Mouse (Mus musculus) ovary, postnatal 14 days (tissue): Measurements from ENCODE around the gene Mrfap1.

Experiments used
- DNase-seq: peaks from one replicate; pipeline ENCODE4 v3.0.0; 2022; ENCODE audit warnings: low spot score

Mrfap1 gene

DNA sequence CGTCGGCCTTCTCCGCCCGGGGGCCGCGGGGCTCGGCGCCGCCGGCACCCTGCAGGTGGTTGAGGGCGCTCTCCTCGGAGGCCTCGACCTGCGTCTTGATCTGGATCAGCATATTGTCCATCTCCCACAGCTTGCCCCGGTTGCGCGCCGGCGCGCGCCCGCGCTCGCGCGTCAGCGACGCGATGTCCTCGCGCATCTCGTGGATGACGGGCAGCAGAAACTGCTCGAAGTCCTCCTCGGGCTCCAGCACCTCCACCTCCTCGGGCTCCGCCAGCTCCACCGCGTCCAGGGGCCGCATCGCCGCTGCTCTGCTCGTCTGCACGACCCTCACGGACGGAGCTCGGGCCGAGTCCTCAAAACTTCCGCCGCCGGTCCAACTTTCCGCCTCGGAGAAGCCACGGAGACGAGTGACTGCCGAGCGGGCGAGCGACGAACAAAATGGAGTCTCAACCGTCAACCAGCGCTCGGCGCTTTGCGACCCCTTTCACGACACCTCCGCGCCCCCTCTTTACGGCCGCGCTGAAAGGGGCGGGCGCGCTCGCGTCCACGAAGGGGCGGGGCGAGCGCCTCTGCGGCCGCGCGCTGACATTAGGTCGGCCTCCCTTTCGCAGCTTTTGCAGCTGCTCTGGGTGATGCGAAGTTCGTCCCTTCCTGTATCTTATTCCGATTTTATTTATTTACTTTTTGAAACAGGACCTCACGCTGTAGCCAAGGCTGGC, at the start of gene Mrfap1:
TSS of gene Mrfap1 (minus strand) at position 477 of the 719 bp plus-strand sequence.
- DNase-seq = peak; percentile 90

DNA sequence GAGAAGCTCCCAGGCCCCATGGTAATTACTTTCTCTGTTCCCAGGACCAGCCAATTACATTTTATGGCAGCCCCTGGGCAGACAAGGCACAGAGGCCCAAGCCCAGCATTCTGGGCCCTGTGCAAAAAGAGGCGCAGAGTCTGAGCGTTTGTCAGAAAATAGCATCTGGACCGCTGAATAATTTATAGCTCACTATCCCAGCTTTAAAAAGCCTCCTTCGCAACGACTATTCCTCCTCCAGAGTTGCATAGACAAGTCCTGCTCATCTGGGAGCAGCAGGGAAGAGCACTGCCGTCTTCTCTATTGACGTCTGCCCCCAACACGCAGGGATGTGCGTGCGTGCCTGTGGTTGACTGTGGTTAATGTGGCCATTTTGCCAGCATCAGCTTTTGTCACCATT, 47.9 kb upstream of the Mrfap1 start:
- DNase-seq = no peak

DNA sequence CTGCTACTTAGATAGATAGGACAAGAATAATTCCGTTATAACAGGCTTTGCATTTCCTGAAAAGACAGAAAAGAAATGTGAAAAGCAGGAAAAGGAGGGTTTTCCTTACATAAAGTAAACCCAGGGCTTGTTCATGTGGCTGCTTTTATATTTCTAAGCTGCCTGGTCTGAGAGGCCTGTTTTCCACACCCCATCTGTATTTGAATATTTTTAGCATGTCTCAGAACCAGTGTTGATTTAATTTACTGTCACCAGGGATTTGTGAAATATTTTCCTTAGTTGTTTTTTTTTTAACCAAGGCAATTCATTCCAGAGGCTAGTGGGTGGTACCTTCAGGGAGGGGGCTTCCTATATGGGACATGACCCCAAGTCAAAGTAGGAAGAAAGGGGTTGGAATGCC, 45.1 kb upstream of the Mrfap1 start:
- no peak for DNase-seq

DNA sequence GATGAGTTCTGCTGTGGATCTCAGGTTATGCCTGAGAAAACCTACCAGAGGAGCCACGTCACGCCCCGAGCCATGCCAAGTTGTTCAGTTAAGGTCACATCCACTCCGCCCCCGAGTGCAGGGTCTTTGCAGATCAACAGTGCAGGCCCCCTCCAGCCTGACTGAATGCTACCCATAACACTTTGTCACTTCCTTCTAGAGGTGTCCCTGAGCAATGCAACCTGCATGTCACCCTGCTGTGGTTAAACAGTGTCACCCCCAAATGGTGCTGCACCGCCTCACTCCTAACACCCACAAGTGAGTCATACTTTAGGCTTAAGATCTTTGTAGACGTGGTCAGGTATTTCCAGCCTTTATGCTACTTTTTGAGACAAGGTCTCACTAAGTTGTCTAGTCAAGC, 43.5 kb upstream of the Mrfap1 start:
- no peak for DNase-seq

DNA sequence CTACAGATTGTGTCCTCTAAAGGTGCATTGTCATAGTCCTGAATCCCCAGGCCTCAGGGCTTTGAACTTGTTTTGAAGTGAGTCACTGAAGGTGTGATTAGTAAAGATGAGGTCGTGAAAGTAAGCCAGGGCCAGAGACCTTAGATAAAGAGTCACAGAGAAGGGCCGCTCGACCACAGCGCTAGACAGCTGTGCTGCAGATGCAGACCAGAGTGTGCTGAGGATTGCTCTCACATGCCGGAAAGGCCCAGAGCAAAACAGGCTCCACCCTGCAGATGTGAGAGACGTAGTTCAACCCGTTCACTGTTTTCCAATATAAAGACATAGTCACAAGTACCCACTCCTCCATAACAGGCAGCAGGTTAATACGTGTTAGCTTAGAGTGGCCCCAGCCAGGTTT, 43.0 kb upstream of the Mrfap1 start:
- DNase-seq = no peak

DNA sequence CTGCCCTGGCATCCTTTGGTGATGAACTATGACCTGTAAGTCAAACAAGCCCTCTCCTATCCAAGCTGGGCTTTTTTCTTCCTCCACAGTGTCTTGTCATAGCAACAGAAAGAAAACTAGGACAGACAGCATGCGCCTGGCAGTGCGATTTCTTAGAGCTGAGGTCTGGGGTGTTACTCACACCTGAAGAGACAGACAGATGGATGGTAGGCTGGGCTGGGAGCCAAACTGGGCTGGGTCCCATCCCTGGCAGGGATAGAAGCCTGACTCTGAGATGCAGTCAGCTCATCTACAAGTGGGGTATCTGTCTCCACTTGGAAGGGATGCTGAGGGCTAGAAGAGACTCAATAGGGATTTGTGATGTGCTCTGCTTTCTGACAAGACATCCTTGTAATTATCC, 42.5 kb upstream of the Mrfap1 start:
- no peak for DNase-seq

DNA sequence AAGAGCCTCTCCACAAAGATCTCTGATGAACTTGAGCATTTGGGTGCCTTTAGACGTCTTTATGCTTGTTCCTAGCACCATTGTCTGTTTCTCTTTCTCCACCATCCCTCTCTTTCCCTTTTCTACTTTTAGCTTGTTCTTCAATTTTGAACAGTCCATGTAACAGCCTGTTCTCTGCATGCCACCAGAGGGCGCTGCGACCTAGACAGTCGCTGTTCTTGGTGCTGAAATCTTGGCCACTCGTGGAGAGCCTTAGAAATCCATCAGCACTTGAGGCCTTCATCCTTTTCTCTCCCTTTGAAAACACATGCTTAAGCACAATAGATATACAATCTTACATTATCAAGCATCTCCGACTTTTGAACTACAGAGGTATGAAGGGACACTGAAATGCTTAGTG, 39.4 kb upstream of the Mrfap1 start:
- peak; percentile 75 for DNase-seq

DNA sequence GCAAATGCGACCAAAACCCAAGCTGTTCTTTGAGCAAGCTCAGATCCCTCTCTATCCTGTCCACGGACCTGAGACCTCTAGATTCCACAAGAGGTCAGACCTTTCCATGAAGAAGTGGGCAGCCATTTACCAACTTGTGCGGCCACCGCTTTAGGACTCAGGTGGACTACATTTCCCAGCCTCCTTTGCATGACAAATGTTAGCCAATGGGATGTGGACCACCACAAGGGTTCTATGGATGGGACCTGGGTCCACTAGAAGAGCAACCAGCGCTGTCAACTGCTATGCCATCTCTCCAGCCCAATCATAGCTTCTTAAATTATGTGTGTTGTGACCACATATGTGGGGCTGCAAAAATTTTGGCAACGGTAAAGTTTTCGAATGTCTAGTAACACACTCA, 34.7 kb upstream of the Mrfap1 start:
- no peak for DNase-seq

DNA sequence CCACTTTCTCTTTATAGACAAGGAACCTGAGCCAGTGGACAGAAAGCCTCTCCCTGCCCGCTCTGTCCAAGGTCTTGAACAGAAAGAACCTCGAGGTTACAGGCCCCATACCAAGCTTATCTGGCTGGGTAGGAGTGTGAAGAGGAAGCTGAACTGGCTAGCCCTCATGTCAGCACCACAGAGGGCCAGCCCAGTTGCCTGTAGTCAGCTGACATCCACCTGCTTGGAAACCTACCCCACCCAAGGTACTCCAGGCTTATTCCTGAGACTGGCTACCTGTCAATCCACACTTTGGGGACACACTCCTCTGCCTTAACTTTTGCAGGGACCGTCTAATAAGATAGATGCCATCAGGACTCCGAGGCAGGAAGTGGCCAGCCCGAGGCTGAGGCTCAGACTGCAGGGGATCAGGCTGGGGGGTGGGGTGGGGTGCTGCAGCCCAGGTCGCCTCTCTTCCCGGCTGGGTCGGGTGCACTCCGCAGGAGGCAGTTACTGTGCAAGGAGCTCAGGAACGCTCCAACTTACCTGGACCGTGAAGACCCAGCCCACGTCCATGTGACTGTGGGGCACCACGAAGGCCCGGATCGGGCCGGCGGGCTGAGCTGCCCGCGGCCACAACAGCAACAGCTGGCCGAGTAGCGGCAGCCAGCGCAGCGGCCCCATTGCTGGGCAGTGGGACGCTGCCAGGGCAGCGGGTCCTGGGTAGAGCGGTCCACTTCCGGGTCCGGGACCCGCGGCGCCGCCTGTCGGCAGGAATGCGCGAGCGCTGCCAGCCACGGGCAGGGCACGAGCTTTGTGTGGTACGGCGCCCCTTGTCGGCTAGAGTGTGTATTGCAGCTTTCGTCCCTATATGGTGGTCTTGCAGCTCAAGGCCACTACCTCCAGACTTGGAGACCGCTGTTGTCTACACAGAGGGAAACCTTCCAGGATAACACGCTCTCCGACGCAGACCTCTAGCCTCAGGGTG, 33.6 kb upstream of the Mrfap1 start, which contains the start of gene Man2b2:
TSS of gene Man2b2 (minus strand) at position 741 of the 967 bp plus-strand sequence.
- peak; percentile 94 for DNase-seq

DNA sequence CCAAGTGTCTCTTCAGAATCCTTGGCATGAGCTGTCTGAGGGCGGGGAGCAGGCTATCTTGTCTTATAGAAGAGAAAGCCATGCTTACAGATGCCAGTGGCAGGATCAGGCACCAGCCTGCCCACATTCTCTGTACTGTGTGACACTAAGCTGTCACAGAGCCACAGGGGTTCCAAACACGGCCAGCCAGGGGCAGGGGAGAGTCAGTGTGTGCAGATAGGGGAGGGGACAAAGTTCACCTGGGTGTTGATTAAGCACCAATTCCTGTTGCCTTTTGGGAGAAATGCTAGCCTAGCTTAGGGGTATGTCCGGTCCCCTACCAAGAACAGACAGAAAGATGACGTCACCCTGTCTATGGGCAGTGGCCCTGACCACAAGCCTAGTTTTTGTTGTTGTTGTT, 32.5 kb upstream of the Mrfap1 start:
- DNase-seq = no peak

DNA sequence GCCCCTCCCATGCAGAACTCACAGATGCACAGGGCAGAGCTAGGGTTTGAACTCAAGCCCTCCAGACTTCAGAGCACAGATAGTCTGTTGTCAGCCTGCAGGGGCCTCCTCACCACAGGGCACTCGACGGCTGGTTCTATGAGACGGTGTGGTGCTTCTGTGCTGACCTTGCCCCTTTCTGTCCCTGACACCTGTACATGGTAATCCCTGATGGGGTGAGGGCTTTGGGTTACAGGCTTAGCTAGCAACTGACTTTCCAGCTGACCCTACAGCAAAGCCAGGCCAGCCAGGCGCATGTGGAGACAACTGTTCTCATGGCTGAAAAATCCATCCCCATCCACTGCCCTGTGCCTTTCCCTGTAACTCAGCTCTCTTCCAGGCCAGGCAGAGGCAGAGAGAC, 26.3 kb upstream of the Mrfap1 start:
- DNase-seq = no peak

DNA sequence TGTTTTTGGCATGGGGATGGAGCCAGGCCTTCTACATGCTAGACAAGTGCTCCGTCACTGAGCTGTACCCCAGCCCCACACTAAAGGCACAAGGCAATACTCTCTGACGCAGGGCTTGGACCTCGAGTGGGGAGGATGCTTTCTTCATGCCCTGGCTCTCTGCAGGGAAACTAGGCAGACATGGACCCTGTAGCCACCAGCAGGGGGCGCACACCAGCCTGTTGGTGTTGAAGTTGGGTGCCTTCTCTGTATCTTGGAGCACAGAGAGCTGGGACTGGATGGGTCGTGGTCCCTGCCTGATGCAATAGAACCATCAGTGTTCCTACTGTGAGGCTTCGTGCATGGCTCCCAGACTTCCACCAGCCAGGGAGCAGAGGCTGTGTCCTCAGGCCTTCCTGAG, 23.6 kb upstream of the Mrfap1 start:
- DNase-seq = no peak

DNA sequence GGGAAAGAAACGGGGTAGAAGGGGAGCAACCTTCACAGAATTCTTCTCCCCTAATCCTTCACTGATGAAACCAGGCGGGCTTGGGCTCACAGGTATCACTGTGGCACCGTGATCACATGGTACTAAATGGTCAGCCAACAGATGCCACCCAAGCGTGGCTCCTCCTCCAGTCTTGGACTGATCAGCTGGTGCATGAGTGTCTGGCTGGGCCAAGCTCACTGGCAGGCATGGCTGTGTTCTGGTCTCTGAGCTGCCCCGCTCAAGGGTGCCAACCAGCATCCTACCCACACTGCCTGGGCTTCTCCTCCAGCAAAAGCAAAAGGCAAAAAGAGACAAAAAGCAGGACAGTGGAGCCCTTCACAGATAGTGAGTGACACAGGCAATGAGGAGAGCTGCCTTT, 23.2 kb upstream of the Mrfap1 start:
- DNase-seq = no peak

DNA sequence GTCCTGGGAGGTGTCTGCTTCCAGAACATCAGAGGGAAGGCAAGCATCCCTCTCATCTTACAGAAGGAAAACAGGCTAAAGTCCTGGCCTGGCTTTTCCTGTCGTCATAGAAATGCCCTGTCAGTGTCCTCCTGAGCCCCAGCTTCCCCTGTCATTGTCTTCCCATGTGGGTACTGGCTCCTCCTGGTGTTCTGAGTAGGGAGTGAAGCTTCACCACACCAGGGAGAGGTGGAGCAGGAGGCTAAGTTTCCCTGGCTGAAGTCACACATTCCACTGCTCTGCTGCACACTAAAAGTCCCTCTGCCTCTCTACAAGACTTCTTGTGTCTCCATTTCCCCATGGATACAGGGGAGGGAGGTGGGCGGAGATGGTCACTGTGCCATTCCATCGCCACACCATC, 21.2 kb upstream of the Mrfap1 start:
- DNase-seq = no peak

DNA sequence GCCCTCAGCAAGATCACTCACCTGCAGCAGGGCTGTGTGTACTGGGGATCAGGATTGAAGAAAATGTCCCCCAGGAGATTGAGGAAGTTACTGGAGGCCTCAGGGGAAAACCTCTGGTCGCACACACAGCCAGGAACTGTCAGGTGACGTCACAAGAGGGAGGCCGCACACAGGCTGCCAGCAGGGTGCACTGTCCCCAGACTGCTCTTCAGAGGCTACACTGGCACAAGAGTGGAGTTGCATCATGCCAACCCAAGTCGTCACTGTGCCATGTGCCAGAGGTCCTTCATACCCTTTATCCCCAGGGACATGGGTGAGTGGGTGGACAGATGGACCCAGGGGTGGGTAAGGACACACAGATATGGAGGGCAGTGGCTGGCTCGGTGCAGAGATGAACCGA, 18.0 kb upstream of the Mrfap1 start:
- no peak for DNase-seq

DNA sequence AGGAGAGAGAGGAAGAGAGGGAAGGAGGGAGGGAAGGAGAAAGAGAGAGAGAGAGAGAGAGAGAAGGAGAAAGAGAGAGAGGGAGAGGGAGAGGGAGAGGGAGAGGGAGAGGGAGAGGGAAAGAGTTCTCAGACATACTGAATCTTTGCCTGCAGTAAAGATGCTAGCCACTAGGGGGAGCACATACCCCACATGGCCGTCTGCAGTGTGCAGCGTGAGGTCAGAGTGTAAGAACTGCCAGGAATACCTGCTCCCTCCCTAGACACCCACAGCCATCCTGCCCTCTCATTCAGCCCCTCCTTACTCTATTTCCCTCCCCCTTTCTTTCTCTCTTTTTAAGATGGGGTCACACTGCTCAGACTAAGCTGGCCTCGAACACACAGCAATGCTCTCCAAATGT, 14.8 kb upstream of the Mrfap1 start:
- DNase-seq = peak; percentile 51

DNA sequence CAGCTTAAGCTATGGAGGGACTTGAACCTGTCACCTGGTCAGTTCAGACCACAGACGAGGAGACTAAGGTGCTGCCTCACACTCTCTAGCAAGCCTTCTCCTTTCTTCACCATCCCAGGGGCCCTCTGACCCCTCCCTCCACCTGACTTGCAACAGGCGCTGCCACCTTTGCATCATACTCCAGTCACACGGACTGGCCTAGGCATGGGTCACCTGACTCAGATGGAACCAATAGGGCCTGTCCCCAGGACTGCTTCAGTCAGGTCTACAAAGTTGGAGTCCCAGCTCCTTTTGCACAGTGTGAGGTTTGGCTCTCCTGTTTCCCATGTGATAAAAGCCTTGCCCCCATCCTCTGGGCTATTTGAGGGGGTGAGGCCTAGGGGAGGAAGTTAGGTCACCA, 14.1 kb upstream of the Mrfap1 start:
- DNase-seq = no peak

DNA sequence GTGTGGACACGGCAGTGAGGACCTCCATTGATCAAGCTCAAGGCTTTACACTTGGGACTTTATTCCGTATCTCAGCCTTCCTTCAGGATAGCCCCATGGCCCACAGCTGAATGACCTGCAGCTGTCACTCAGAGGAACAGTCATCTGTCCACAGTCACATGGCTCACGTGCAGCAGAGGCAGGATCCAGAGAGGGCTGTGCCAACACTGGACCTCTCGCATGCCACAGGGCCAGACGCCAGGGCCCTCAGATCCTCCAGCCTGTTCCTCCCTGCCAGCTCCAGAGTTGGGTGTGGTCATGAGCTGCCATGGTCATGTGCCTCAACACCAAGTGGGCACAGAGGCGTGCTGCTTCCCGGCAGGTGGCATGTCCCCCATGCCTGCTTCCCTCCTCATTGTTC, 12.6 kb upstream of the Mrfap1 start:
- no peak for DNase-seq

DNA sequence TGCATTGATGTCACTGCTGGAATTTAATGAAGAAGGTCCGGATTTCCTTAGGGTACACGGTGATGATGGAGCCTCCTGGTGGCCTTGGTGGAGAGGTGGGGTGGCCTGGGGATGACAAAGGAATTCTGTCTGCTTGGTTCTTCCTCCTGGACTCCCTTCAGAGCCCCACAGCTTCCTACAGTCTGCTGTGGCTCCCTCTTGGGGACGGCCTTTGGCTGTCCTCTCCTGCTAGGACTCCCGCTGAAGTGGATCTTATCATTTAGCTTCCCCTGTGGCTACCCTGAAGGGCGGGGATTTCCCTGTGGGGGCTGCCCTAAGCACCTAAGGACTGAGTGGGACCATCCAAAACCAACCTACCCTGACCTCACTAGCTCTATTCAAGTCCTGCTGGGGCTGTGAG, 10.5 kb upstream of the Mrfap1 start:
- no peak for DNase-seq

DNA sequence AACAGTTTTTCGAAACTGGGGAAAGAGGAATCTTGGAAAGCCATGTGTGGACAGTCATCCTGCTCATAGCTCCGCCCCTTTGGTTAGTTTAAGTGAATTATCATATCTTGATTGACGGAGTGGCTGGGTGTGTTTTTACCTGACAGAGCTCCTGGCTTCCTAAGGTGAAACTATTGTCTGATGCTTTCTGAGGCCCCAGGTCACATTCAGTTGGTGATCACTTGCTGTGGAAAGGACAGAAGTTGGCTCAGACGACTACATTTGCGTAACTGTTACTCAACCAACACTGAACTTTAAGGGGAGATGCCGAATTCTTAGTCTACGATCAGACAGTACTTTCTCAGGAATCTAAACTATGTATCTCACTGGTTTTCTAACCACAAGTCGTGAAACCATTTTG, 719 bp upstream of the Mrfap1 start:
- no peak for DNase-seq

DNA sequence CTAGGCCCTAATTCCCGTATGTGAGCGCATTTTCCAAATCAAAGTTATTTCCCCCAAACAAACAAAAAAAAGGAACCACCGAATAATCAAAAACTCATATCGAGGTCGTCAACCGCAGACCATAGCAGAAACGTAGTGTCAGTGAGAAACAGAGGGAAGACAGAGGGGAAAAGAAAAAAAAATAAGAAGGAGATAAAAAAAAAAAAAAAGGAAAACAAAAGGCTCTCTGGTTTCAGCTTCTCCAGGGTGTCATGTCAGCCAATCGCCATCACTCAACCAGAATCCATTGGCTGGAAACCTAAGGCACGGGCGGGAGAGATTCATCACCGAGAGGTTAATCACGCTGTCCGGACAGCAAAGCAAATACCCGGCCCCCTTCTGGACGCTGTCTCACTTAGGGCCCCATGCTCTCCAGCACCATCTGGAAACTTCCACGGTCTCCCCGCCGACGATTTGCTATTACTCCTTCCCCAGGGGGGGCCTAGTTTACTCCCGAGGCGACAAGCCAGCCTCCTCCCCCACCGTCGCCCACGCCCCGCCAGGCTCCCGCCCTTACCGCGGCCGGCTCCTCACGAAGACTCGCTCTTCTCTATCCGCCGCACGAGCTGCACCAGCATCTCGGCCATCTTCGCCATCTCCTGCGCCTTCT, 801 bp downstream of the Mrfap1 start:
- peak; percentile 52 for DNase-seq

DNA sequence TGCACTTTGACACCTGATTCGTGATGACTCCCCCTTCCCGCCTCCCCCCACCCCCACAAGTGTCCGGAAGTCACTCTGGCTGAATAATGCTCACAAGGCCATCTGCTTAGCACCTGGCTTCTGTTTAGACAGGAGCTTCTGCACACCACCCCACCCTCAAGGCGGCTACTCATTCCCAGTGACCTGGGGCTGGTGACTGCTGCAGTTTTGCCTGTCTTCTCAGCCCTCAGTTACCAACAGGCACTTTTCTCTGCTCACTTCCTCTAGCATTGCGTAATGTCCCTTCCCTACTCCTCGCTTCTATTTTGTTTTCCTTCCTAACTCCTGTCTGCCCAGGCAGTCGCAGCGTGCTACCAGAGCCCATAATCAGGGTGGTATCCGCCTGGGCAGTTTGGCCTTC, 4.7 kb downstream of the Mrfap1 start:
- DNase-seq = no peak

DNA sequence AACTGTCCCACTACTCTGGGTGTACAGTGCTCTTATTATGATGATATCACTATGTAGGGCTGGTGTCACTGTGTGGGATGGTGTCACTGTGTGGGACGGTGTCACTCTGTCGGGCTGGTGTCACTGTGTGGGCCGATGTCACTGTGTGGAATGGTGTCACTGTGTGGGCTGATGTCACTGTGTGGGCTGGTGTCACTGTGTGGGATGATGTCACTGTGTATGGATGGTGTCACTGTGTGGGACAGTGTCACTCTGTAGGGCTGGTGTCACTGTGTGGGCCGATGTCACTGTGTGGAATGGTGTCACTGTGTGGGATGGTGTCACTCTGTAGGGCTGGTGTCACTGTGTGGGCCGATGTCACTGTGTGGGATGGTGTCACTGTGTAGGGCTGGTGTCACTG, 10.5 kb downstream of the Mrfap1 start:
- DNase-seq = no peak
